Mouse (Mus musculus): Measurements from ENCODE around the gene Gsx2. TPM values are rescaled to one million over a fixed set of nuclear protein-coding genes. Genes with fewer than 3 reads are reported as not detected.

The Gsx2 gene
- not detected in 2 replicates for polyA plus RNA-seq (2016; fragmentation: Nextera tagmentation; extraction: Ambion mirVana)

- peaks cover 21% of the 10 kb centered on the region for H3K4me1 ChIP-seq (replicated peaks)
- peak within 1 kb of the TSS; percentile 57 for H3K4me2 ChIP-seq
- no peak within 1 kb of the TSS for H3K27ac ChIP-seq (ENCODE audit: poor library complexity, severe bottlenecking)
- H3K9me3 ChIP-seq (replicated peaks) = no peaks in the 10 kb centered on the region
- H3K9ac ChIP-seq = no peak within 1 kb of the TSS
- no peaks in the 10 kb centered on the region for H3K36me3 ChIP-seq
- no peak for ATAC-seq (ENCODE audit: insufficient number of reproducible peaks, low FRiP score)
- peak within 1 kb of the TSS; percentile 33 for H3K4me3 ChIP-seq
- WGBS = under 1% methylated on average over 40 of the region's 41 CpGs
- peaks cover 93% of the 10 kb centered on the region for H3K27me3 ChIP-seq (replicated peaks)
These were observed at the start of gene Gsx2 for GRCm38 (mm10) chr5:75075383-75075941. Gene Gsx2, plus strand, starts transcription at chr5:75075601.

DNA sequence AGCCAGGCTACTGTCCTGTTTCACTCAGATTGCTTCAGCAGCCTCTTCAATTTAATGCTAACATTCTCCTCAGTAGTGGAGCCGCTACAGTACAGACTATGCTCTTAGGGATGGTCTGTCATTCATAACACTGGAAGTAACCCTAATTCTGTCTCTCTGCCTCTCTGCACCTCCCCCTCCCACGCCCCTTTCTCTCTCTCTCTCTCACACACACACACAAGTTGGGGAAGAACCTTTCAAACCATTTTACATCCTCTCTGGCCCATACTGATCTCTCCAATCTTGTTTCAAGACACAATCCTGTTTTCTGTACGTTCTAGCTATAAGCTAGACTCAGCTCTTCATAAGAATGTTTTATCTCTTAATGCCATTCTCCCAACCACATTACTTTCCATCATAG lies 39.9 kb upstream of the Gsx2 start:
- ATAC-seq (ENCODE audit: insufficient number of reproducible peaks, low FRiP score) = no peak
- Histone ChIP-seq H3K9ac (no peak overlapping the region), H3K4me3 (no peak overlapping the region), H3K9me3 (replicated peaks) (no peaks in the 10 kb centered on the region), H3K27me3 (replicated peaks) (no peaks in the 10 kb centered on the region), H3K27ac (ENCODE audit: poor library complexity, severe bottlenecking) (no peak overlapping the region), H3K4me1 (replicated peaks) (peaks cover 10% of the 10 kb centered on the region; the same call in 1 of the 2 replicates), H3K4me2 (no peak overlapping the region), H3K36me3 (peaks cover 11% of the 10 kb centered on the region; the same call in 1 of the 2 replicates)
- 89% methylated on average over 3 of the region's 3 CpGs for WGBS

DNA sequence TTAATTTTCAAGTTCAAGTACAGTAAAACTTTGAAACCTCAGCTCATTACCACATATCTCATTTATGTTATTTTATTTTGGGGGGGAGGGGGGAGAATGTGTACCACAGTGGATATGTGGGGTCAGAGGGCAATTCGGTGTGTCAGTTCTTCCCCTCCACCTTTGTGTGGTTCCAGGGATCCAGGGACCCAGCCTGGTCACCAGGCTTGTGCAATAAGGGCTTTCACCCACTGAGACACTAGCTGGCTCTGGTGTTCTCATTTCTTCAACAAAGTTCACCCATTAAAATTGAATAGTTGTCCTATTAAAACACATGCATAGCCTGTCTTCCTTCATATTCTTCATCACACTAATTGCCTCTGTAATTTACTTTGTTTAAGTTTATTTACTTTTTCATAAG lies 36.1 kb upstream of the Gsx2 start:
- 0 out of 2 replicates have a peak, but pooled peaks cover 6% of the 10 kb centered on the region for H3K36me3 ChIP-seq
- no peaks in the 10 kb centered on the region for H3K27me3 ChIP-seq (replicated peaks)
- no peak overlapping the region for H3K4me3 ChIP-seq
- H3K27ac ChIP-seq (ENCODE audit: poor library complexity, severe bottlenecking) = no peak overlapping the region
- H3K4me1 ChIP-seq (replicated peaks) = peaks cover 13% of the 10 kb centered on the region
- H3K9me3 ChIP-seq (replicated peaks) = peaks cover 2% of the 10 kb centered on the region; the same call in 1 of the 2 replicates
- 84% methylated on average over 1 of the region's 1 CpGs for WGBS
- ATAC-seq (ENCODE audit: insufficient number of reproducible peaks, low FRiP score) = no peak
- no peak overlapping the region for H3K4me2 ChIP-seq
- H3K9ac ChIP-seq = no peak overlapping the region

DNA sequence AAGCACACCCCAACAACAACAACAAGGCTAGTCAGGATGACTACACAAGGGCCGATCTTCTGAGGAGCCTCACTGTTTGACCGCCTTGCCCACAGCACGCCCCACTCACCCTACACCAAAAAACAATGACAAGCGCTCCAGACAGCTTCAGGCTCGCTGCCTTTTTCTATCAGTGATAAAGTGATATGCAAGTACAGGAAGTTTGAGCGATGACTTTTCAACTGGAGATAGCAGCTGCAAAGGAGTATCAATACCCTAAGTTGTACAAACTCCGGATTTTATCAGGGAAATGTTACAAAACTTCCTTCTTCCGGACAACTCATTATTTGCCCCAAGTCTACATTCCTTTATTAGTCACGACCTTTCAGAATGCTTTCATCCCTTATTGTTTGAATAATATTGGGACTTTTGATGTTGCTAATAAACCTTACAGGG lies 32.4 kb upstream of the Gsx2 start:
- ATAC-seq (ENCODE audit: insufficient number of reproducible peaks, low FRiP score) = no peak
- H3K36me3 ChIP-seq = 0 out of 2 replicates have a peak, but pooled peaks cover 6% of the 10 kb centered on the region
- 15% methylated on average over 9 of the region's 9 CpGs for WGBS
- H3K4me2 ChIP-seq = peak overlapping the region; percentile 92
- H3K27me3 ChIP-seq (replicated peaks) = no peaks in the 10 kb centered on the region
- peak overlapping the region; percentile 95 for H3K4me3 ChIP-seq
- no peak overlapping the region for H3K27ac ChIP-seq (ENCODE audit: poor library complexity, severe bottlenecking)
- peaks cover 2% of the 10 kb centered on the region; the same call in 1 of the 2 replicates for H3K9me3 ChIP-seq (replicated peaks)
- peaks cover 15% of the 10 kb centered on the region for H3K4me1 ChIP-seq (replicated peaks)
- H3K9ac ChIP-seq = peak overlapping the region; percentile 99

DNA sequence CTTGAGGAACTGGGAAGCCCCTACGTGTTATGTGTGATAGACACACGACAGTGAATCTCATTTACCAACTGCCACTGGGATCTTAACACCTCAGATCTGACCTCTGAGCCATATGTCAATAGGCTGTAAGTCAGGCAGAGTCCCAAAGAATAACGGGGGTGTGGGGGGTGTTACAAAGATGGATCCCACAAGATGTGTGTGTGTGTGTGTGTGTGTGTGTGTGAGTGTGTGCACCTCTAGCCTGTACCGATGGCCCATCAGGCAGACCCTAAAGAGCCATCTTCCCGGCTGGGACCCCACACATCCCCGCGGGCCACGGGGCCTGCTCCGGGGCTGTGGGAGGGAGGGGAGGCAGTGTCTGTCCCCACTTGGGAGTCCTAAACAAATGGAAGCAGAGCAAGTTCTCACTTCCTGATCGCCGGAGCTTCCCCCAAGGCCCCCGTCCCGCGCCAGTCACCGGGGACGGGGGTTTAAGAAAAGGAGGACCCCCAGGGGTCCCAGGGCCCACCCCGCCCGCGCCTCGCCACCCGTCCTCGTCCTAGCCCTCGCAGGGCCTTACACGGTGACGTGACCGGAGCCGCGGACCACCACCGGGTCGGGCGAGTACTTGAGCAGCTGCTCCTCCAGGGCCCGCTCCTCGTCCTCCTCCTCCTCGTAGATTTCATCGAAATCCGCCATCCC lies 31.6 kb upstream of the Gsx2 start:
- peak overlapping the region; percentile 99 for H3K9ac ChIP-seq
- H3K4me3 ChIP-seq = peak overlapping the region; percentile 95
- ATAC-seq (ENCODE audit: insufficient number of reproducible peaks, low FRiP score) = peak; percentile 79
- peaks cover 15% of the 10 kb centered on the region for H3K4me1 ChIP-seq (replicated peaks)
- H3K27me3 ChIP-seq (replicated peaks) = 0 out of 2 replicates have a peak, but pooled peaks cover under 1% of the 10 kb centered on the region
- under 1% methylated on average over 35 of the region's 36 CpGs for WGBS
- H3K4me2 ChIP-seq = peak overlapping the region; percentile 92
- H3K36me3 ChIP-seq = 0 out of 2 replicates have a peak, but pooled peaks cover 6% of the 10 kb centered on the region
- peak overlapping the region; percentile 86 for H3K27ac ChIP-seq (ENCODE audit: poor library complexity, severe bottlenecking)
- H3K9me3 ChIP-seq (replicated peaks) = peaks cover 2% of the 10 kb centered on the region; the same call in 1 of the 2 replicates

DNA sequence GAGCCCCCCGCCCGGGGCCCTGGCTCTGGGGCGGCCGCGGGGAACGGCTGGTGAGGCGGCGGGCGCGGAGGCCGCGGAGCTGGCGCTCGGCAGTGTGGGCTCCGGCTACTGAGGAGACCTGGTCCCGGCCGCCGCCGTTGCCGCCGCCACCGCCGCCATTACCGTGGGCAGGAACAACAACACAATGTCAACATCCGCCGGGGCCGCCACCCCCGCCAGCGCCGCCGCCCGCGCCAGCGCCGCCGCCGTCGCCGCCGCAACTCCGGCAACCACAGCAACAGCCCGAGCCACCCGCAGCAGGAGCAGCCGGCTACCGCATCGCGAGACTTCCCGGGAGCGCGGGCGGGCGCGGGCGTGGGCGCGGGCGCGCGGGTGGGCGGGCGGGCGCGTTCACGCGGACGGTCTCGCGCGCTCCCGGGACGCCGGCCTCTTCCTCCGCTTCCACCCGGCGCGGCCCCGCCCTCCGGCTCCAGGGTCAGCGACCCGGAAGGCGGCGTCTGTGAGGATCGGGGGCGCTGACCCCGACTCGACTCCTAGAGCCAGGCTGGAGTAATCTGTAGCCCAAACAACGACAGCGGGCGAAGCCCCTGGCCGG lies 31.0 kb upstream of the Gsx2 start, which contains the start of gene Chic2:
Gene Chic2, minus strand, starts transcription at position 465 of the 595 bp plus-strand sequence.
- under 1% methylated on average over 73 of the region's 90 CpGs for WGBS
- H3K4me3 ChIP-seq = peak within 1 kb of the TSS; percentile 95
- peaks cover 2% of the 10 kb centered on the region; the same call in 1 of the 2 replicates for H3K9me3 ChIP-seq (replicated peaks)
- peak within 1 kb of the TSS; percentile 92 for H3K4me2 ChIP-seq
- peaks cover 15% of the 10 kb centered on the region for H3K4me1 ChIP-seq (replicated peaks)
- peak within 1 kb of the TSS; percentile 86 for H3K27ac ChIP-seq (ENCODE audit: poor library complexity, severe bottlenecking)
- 0 out of 2 replicates have a peak, but pooled peaks cover 6% of the 10 kb centered on the region for H3K36me3 ChIP-seq
- H3K27me3 ChIP-seq (replicated peaks) = 0 out of 2 replicates have a peak, but pooled peaks cover 4% of the 10 kb centered on the region
- peak within 1 kb of the TSS; percentile 99 for H3K9ac ChIP-seq
- peak; percentile 91 for ATAC-seq (ENCODE audit: insufficient number of reproducible peaks, low FRiP score)

- no peak overlapping the region for H3K4me3 ChIP-seq
- H3K9me3 ChIP-seq (replicated peaks) = peaks cover 2% of the 10 kb centered on the region; the same call in 1 of the 2 replicates
- no peak overlapping the region for H3K4me2 ChIP-seq
- no peak overlapping the region for H3K27ac ChIP-seq (ENCODE audit: poor library complexity, severe bottlenecking)
- WGBS = 88% methylated on average over 7 of the region's 7 CpGs
- no peak for ATAC-seq (ENCODE audit: insufficient number of reproducible peaks, low FRiP score)
- H3K27me3 ChIP-seq (replicated peaks) = 0 out of 2 replicates have a peak, but pooled peaks cover 4% of the 10 kb centered on the region
- H3K9ac ChIP-seq = no peak overlapping the region
- peaks cover 15% of the 10 kb centered on the region for H3K4me1 ChIP-seq (replicated peaks)
- 0 out of 2 replicates have a peak, but pooled peaks cover 6% of the 10 kb centered on the region for H3K36me3 ChIP-seq
These were observed 30.0 kb upstream of the Gsx2 start for GRCm38 (mm10) chr5:75045371-75045770.

DNA sequence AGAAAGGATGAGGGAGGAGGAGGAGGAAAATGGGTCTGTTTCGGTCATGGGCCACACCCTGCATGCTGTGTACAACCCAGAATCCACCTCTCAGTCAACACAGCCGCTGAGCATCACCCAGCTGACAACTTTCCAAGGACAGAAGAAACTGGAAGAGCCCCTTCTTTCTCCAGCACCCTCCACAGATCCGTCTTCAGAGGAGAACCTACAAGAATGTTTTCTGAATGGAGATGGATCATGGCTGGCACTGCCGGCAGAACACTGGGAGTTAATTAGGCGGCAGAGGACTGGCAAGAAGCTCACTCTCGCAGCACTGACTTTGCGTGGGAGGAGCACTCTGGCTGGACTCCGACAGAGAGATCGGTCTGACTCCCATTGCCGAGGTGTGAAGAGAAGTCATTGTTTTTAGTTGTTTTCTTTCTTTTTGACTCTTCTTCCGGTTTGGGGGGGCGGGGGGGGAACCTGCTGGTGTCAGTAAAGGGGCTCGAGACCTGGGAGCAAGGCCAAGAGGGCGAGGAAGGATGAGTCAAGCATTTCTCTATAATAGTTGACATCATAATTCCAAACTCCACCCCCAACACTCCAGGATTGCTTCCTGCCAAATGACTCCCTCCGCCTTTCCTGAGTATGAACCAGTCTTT lies 28.6 kb upstream of the Gsx2 start:
- H3K9ac ChIP-seq = no peak overlapping the region
- no peak overlapping the region for H3K4me3 ChIP-seq
- no peaks in the 10 kb centered on the region for H3K9me3 ChIP-seq (replicated peaks)
- H3K4me2 ChIP-seq = no peak overlapping the region
- no peak overlapping the region for H3K27ac ChIP-seq (ENCODE audit: poor library complexity, severe bottlenecking)
- 0 out of 2 replicates have a peak, but pooled peaks cover 4% of the 10 kb centered on the region for H3K27me3 ChIP-seq (replicated peaks)
- no peak for ATAC-seq (ENCODE audit: insufficient number of reproducible peaks, low FRiP score)
- no peaks in the 10 kb centered on the region for H3K36me3 ChIP-seq
- peaks cover 14% of the 10 kb centered on the region for H3K4me1 ChIP-seq (replicated peaks)
- WGBS = 44% methylated on average over 15 of the region's 15 CpGs

GRCm38 (mm10) chr5:75051109-75051508 lies 24.3 kb upstream of the Gsx2 start:
- Histone ChIP-seq H3K4me2 (no peak overlapping the region), H3K27me3 (replicated peaks) (0 out of 2 replicates have a peak, but pooled peaks cover 7% of the 10 kb centered on the region), H3K4me3 (no peak overlapping the region), H3K36me3 (no peaks in the 10 kb centered on the region), H3K27ac (ENCODE audit: poor library complexity, severe bottlenecking) (no peak overlapping the region), H3K9ac (no peak overlapping the region), H3K4me1 (replicated peaks) (0 out of 2 replicates have a peak, but pooled peaks cover 2% of the 10 kb centered on the region), H3K9me3 (replicated peaks) (no peaks in the 10 kb centered on the region)
- 72% methylated on average over 4 of the region's 4 CpGs for WGBS
- no peak for ATAC-seq (ENCODE audit: insufficient number of reproducible peaks, low FRiP score)

DNA sequence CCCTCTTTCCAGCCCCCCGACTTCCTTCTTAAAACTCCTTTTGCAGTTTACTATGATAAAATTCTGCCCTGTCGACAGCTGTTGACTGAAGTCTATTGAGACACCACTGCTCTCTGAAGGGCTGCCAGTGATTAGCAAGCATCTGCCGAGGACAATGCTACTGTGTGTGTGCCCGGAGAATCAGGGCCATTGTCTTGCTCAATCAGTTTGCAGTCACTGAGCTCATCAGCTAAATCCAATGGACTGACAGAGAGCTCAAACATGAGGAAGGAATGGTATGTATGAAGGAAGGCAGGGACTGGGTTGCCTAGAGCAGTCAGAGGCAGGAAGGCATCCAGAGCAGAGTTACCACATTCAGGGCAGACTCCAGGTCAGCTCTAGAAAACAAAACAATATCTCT lies 12.2 kb upstream of the Gsx2 start:
- Histone ChIP-seq H3K4me2 (no peak overlapping the region), H3K9me3 (replicated peaks) (0 out of 2 replicates have a peak, but pooled peaks cover 8% of the 10 kb centered on the region), H3K36me3 (no peaks in the 10 kb centered on the region), H3K27ac (ENCODE audit: poor library complexity, severe bottlenecking) (no peak overlapping the region), H3K9ac (no peak overlapping the region), H3K27me3 (replicated peaks) (peaks cover 27% of the 10 kb centered on the region), H3K4me1 (replicated peaks) (peaks cover 7% of the 10 kb centered on the region), H3K4me3 (no peak overlapping the region)
- WGBS = 23% methylated on average over 4 of the region's 4 CpGs
- ATAC-seq (ENCODE audit: insufficient number of reproducible peaks, low FRiP score) = no peak

Data from heart, embryonic 12.5 days (tissue).